Mouse (Mus musculus): ENCODE data around the gene Ndufa3.

Gene Ndufa3

DNA sequence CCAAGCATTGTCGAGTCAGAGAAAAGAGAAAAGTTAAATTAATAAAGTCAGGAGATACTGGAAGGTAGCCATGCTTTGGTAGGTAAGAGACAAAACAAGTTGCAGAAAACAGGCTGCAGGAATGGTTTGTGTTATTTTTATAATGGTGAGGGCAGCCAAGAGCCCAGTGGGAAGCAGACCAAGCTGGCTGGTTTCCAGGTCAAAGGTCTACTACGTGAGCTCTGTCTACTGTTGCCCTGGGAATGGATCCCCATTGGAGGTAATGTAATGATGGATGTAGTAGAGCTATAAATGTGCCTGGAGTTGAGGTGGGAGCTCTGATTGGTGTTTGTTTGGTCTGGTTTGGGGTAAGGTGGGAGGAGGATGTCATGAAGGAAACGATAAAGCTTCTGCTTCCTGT, 8.1 kb upstream of the Ndufa3 start:
- no peak for DNase-seq (ENCODE audit: extremely low read depth, low read depth)

DNA sequence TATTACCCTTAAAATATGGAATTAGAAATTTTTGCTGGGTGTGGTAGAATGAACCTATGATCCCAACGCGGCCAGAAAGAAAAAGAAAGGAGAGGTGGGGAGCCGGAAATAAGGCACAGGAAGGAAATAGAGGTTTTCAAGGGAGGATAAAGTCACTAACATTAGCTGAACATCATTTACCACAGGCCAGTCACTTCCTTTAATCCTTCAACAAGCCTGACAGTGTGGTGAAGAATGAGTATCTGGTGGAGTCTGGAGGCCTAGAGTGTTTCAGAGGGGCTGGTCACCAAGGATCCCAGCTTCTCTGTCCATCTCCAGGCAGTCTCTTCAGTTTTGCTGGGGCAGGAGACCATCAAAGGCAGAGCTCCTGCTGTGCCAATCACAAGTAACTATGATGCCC, 6.7 kb upstream of the Ndufa3 start:
- DNase-seq (ENCODE audit: extremely low read depth, low read depth) = no peak

DNA sequence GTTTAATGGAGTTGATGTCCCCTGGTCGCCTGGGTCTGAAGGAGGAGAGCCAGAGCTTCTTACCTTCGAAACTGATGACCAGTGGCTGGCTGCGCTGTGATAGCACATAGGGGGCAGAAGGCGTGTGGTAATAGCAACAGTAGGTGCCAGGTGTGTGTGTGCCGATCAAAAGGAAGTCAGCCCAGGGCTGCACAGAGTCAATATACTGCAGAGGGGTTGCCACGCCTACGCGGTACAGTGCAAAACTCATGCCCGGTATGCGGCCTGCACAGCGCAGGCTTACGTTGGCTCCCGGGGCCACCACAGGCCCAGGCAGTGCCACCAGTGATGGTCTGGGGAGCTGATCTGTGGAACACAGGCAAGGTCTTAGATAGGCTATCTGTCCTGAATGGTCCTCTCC, 6.2 kb upstream of the Ndufa3 start:
- DNase-seq (ENCODE audit: extremely low read depth, low read depth) = no peak

DNA sequence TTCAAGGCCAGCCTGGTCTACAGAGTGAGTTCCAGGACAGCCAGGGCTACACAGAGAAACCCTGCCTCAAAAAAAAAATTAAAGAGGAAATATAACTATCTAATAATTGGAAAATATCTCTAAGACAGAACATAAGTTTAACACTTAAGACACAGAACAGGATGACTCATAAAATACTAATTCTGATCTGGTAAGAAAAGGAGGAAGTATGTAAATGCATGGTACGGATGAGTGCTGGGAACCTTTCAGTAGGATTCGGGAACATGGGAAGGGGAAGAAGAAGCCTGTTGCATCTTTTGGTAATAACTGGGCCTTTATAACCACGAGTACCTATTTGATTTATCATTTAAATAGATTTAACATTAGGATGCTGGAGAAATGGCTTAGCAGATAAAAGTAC, 3.2 kb upstream of the Ndufa3 start:
- DNase-seq (ENCODE audit: extremely low read depth, low read depth) = peak; percentile 61

DNA sequence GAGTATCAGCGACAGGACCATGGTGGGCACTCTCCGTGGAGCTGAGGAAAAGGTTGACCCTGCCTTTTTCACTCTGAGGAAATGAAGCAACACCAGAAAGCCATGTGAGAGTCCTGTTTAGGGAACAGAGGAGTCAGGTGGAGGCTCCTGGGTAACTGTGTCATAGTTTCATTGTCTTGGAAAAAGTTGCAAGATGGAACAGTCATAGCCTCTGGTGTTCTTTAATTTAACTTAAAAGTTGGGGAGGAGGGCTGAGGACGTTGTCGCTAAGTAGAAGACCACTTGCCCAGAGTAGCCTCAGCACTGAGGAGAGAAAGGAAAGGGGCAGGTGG, 1.1 kb upstream of the Ndufa3 start, which contains the start of gene Oscar:
Gene Oscar (minus strand): TSS at position 101 of the 332 bp plus-strand sequence.
- no peak for DNase-seq (ENCODE audit: extremely low read depth, low read depth)

DNA sequence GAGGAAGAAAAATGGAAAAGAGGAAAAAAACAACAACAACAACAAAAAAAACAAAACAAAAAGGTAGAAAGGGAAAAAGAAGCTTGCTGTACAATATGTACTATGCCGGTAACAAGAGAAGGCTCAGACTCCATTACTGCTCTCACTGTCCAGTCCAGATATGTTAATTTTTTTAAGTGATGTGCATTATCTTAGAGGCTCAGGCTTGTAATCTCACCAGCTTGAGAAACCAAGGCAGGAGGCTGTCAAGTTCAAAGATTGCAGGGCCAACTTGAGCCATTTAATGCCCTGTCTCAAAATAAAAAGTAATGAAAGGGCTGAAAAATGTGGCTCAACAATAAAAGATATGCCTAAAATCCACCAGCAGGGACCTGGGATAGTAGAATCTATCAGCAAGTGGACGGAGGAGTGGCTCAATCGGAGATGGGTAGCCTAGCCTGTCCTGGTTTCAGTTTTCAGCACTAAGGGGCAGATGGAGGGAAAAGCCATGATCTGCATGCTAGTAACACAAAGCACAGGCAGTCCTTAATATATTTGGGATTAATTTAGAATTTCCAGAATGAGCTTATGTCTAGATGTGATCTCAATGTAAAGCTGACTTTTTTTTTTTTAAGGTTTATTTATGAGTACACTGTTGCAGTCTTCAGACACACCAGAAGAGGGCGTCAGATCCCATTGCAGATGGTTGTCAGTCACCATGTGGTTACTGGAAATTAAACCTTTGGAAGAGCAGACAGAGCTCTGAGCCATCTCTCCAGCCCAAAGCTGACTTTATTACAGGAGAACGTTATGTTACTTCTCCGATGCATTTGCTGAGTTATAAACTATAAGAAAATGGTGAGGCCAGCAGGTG, 558 bp upstream of the Ndufa3 start:
- DNase-seq (ENCODE audit: extremely low read depth, low read depth) = no peak

DNA sequence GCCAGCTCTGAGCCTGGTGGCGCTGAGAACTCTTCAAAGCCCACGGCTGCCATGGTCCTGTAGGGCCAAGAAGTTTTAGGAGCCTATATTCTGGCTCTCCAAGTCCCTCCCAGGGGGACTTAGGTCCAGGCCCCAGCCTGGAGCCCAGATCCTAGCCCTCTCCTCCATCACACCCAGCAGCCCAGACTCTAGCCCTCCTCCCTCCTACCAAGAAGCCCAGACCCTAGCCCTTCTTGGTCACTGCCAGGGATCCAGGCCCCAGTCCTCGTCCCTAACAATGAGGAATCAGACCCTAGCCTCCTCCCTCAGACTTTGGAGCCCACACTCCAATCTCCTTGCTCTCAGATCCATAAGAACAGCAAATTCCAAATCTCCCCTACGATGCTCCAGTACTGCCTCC, 11.9 kb downstream of the Ndufa3 start:
- no peak for DNase-seq (ENCODE audit: extremely low read depth, low read depth)

DNA sequence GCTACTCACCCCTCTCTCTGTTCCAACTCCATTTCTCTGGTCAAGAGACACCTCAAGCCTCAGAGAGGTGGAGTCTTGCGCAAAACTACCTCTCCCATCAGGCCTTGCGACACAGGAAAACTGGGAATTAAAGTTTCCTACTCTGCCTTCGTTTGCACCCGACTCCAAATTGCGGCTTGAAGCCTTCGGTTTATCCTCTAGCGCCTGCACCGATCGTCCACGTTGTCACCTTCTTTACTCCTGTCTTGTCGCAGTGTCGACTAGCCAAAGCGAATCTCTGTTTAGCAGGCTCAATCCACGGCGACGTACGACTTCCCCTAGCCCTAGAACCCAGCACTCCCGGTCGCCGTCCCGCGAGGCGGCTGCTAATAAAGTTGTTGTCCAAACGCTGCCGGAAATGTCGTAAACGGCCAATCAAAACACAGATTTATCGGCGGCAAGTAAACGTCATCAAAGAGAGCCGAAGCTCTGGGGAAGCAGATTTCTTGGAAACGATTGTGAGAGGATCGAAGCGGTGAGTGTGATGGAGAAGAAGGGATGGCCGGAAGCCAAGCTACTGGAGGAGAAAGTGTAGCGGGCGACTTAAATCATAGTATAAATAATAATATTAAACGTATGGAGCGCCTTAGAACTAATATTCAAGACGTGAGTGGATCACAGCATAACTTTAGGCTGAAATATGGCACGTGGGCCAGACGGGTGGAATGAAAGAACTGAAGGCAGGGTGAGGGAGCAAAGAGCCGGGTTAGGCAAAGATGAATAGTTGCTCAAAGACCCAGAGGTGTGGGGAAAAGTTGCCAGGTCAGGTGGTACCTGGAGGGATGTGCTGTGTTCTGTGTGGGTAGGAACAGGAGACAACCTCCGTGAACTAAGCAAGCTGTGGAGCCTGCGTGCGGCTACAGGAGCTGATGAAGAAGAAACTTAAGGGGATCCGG, 12.6 kb downstream of the Ndufa3 start, which contains the start of the genes Tfpt and Prpf31:
Gene Tfpt (minus strand): TSS at position 387 of the 935 bp plus-strand sequence.
Gene Prpf31 (plus strand): TSS at position 443 of the 935 bp plus-strand sequence.
- peak; percentile 95 for DNase-seq (ENCODE audit: extremely low read depth, low read depth)

DNA sequence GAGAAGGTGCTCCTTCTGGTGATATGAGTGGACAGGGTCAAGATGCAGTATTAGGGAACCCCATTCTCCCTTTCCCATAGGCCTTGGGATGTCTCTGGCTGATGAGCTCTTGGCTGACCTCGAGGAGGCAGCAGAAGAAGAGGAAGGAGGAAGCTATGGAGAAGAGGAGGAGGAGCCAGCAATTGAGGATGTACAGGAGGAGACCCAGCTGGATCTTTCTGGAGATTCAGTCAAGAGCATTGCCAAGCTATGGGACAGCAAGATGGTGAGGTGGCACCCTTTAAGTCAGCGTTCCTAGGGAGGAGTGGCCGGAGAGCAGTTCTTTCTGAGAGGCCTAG, 13.3 kb downstream of the Ndufa3 start:
- DNase-seq (ENCODE audit: extremely low read depth, low read depth) = peak; percentile 52

DNA sequence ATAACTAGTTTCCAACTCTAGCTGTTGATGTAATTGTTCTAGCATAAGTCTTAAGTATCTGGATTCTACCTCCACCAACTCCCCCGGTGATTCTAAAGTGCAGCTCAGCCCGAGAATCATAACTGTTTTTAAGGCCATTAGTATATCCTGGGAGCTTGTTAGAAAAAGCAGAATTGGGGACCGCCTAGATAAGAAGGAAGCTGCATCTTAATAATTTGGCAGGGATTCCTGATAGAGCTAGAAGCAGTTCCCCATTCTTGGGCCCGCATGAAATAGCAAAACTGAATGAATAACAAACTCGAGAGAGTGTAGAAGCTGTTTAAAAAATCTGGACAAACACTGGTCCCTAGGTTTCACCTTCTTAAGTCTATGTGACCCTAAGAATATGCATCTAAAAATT, 26.2 kb downstream of the Ndufa3 start:
- DNase-seq (ENCODE audit: extremely low read depth, low read depth) = peak; percentile 76

DNA sequence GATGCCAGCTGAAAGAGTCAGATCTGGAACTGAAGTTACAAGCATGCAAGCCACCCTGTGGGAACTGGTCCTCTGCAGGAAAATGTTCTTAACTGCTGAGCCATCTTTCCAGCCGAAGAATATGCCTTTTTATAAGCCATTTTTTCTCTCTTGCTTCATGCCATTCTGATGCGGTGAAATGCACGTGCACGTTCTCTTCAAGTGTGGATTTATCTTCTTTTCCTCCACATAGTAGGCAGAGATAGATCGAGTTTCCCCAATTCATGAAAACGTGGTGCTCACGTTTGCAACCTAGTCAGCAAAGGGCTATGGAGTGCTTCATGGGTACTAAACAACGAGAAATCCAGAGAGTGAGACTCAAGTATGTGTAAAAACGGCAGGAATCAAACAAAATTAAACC, 26.7 kb downstream of the Ndufa3 start:
- DNase-seq (ENCODE audit: extremely low read depth, low read depth) = no peak

DNA sequence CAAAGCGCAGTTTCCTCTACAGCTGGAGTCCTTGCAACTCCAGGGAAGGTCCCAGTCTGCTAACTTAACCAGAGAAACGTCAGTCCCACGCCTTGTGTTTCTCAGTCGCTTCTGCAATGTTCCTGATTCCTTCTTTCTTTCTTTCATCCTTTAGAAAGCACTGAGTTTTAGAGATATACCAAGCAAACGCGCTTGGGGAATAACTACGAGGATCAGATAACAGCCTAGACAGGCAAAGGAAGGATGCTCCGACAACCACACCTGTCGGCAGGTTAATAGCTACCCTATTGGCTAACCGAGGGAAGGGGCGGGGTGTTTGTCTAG, 27.1 kb downstream of the Ndufa3 start:
- no peak for DNase-seq (ENCODE audit: extremely low read depth, low read depth)

DNA sequence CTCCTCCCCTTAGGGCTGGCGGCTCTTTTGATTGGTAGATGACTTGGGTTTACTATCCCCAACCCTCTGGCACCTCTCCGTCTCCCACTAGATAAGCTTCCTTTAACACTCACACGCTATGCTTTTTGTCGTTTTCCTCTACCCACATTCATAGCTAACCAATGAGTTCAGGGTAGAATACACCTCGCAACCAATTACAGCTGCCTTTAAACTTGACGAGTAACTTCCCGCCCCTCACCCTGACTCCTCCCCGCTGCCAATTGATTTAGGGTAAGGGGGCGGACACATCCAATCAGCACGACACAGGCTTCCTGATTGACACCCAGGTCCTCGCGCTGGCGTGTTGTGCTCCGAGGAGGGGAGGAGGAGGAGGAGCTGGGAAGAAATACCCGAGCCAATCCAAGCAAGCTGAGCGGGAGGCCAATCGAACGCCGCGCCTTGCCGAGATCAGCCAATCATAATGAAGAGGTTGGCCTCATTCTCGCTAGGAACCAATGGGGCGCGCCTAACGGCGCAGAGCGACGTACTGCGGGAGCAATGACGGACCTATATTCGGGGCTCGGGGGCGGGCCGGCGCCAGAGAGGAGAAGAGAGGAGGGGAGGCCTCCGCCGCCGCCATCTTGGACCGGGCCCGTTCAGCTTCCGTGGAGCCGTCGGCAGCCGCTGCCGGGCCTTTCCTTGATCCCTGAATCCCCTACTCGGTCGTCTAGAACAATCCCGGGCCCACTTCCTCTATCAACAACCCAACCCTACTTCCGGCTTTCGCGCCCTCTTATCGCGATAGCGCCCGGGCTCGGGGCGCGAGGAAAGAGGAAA, 27.7 kb downstream of the Ndufa3 start, which contains the start of gene Cnot3:
Gene Cnot3 (plus strand): TSS at position 597 of the 816 bp plus-strand sequence.
- DNase-seq (ENCODE audit: extremely low read depth, low read depth) = peak; percentile 99

DNA sequence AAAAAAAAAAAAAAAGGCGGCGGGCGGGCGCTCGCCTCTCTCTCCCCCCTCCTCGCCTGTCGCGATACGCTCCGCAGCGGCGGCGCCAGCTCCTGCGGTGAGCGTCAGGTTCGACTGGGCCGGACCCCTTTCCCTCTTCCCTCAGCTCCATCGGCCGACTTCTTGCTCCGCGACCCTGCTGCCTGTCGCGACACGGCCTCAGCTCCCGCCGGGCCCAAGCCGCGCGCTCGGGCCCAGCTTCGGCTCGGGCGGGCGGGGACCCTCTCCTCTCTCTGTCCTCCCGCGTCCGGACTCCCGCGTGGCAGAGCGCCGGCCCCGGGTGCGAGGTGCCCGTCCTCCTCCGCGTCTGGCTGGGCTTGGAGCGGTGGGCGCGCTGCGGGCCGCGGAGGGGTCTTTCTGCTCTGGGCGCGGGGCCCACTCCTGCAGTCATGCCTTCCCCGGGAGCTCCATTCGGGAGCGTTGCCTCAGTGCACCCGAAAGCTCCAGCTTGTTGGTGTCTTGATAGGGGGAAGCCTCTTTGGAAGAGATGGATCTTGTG, 28.4 kb downstream of the Ndufa3 start:
- DNase-seq (ENCODE audit: extremely low read depth, low read depth) = no peak

DNA sequence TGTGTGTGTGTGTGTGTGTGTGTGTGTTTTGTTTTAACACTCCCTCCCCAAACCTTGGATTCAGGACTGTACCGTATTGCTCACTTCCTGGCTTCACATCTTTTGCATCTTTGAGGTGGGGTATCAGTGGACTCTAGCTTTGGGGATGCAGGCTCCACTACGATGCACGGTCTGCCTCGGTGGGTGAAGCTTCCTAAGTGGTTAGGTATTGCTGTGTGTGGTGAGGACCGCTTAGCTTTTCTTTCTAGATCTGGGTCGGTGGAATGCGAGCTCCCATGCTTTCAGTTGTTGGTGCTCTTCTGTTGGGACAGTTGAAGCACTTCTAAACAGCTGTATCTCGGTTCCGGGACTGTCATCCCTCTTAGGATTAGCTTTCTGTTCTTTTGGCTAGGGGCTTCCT, 29.0 kb downstream of the Ndufa3 start:
- no peak for DNase-seq (ENCODE audit: extremely low read depth, low read depth)

DNA sequence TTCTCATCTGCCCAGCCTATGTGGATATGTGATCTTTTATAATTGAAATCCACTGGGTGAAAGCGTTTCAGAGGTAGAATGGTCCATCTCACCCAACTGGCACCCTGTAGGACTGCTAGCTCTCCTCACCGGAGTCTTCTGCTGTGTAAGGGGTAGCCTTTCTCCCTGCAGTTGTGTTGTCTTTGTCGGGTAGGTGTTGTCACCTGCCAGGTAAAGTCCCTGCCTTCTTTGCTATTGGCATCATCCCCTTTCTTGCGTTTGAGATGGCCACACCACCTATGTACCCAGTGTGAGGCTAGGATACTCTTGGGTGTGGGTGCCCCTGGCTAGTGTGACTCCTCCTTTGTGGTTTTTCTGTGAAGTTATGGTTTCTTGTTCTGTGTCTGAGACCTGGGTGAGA, 29.5 kb downstream of the Ndufa3 start:
- DNase-seq (ENCODE audit: extremely low read depth, low read depth) = no peak

DNA sequence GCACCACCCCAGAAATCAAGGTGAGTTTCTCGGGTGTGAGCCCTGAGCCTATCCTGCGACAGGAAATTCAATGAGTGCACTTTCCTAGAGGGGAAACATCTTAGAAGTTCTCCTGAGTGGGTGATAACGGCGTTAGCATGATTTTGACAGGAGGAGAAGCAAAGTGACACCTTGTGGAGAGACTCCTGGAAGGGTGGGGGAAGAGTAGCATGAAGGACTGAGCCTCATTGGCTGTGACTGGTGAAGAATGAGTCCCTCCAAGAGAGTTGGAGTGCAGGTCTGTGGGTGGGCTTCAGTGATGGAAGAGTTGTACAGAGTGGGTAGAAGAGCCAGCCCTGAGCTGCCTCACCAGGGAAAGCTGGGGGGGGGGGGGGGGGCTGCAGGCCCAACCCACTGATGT, 39.8 kb downstream of the Ndufa3 start:
- no peak for DNase-seq (ENCODE audit: extremely low read depth, low read depth)

DNA sequence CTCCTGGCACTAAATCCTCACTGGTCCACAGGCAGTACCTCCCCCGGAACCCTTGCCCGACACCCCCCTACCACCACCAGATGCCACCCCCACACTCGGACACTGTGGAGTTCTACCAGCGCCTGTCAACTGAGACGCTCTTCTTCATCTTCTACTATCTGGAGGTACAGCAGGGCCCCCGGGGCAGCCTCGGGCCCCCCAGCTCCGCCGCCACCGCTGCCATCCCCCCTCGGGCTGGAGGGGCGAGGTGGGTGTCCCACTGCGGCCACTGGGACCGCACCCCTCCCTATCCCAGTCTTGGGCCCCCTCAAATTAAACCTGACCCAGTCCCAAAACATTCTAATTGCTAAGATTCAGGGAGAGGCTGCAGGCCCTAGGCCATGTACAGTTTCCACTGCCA, 41.4 kb downstream of the Ndufa3 start:
- no peak for DNase-seq (ENCODE audit: extremely low read depth, low read depth)

DNA sequence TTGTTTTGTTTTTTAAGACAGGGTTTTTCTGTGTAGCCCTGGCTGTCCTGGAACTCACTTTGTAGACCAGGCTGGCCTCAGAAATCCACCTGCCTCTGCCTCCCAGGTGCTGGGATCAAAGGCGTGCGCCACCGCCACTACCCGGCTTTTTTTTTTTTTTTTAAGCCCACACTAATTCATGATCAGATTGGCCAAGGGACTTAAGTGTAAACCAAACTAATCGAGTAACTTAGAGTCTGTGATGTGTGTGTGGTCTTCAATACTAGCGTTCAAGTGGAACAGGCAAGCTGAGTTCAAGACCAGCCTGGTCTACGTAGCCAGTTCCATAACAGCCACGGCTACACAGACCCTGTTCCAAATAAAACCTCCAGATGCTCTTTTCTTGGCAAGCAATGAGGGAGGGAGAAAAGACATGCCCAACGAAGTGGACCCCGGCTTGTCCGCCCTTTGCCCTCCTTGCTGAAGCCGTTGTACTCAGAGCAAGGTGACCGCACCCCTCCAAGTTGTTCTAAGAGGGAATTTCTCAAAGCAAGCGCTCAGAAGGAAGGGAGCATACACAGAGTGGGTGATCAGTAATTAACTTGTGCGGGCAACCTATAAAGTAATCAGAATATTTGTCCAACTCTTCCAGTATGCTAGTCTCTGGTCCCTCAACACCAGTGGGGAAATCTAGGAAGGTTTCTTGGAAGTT, 47.5 kb downstream of the Ndufa3 start:
- DNase-seq (ENCODE audit: extremely low read depth, low read depth) = no peak

DNA sequence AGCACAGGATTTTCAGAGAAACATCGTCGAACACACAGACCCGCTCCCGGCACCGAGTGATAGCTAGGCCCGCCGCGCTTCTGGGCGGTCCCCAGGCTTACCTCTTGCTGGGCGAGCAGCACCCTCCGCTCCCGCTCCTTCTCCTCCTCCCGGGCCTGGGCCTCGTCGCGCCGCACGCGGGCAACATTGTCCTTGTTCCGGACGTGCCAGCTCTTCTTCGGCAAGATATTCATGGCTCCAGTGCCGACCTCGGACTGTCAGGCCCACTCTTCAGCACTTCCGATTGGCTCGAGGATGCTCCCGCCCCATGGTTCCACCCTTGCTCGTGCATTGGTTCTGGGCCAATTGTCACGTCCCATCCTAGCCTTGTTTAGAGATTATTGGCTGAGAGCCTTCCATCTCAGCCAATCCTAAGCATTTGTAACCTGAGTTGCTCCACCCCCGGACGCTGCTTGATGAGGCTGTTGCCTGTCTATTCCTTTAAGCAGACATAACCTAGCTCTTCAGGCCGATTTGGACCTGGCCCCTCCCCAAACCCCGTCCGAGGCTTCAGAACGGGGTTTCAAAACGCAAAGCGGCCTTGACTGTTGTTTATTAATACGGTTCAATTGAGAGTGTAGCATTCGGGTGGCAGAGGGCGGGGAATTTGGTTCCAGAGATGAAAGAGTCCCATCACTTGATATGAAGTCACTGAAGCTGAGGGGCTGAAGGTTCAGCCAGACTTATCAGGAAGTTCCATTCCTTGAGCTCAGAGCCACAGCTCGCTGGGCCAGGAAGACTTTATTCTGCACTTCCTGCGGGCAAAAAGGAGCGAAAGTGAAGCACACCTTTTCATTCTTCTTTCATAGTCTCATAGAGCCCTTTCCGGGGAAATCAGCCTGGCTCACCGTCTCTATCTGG, 48.3 kb downstream of the Ndufa3 start, which contains the start of gene Leng1:
Gene Leng1 (minus strand): TSS at position 626 of the 900 bp plus-strand sequence.
- peak; percentile 99 for DNase-seq (ENCODE audit: extremely low read depth, low read depth)
